Mouse (Mus musculus): ENCODE data around the gene Irak2.
A peak's percentile ranks its signal among the peaks of the same experiment; 100 is the strongest.
"Not testable (repeated sequence)": the region's sequence is repeated elsewhere in the genome, so short reads cannot be mapped to it uniquely, and the experiment has no call there.

Gene Irak2

DNA sequence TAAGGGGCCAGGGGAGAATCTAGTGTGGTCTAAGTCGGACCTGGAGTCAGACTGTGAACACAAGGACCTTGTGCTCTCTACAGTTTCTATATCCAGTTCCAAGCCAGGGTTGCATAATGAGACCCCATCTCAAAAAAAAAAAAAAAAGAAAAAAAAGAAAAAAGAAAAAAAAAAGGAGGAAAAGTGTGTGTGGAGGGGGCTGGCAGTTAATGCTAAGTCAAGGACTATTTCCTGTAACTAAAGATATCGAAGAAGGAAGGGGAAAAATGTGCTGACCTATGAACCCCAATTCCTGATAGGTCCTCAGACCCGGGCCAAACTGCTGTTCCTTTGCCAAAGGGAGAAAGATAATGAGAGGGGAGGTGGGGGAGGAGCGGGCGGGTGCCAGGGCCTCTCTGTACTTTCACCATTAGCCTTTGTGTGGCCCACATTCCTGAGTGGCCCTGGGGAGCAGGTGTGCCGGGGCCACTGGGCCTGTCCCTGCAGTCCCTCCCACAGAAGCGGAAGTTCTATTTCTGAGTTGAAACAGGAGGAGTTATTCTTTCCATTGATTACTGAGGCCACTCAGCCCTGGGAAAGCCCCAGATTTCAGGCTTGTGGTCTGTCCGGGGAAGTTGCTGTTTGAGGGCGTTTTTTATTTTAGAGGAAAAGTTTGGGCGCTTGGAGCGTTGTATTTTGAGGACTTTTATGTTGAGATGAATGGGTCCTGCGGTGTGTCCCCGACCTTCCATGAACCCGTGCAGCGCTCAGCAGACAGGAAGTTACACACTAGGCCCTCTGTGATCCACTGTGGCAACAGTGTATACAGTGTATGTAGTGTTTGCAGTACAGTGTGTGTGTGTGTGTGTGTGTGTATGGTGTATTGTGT, 30.3 kb downstream of the Irak2 start:
- DNase-seq (ENCODE audit: low spot score): peak; percentile 31

DNA sequence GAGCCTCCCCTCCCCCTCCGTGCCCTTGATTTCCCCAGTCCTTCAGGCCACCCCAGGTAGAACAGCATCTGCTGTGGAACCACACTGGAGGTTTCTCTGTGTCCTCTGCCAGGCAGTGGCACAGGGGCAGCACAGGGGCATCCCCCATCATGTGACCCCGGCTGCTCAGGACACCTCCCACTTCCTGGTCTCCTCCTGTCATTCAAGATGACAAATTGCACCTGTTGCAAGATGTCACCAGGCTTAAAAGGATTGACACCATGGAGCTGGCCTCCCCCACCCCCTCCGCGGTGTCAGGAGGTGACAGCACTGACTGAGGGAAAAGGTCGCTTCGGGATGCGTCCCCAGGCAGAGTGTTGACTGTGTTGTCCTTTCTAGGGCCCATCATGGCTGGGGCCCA, 31.6 kb downstream of the Irak2 start:
- DNase-seq (ENCODE audit: low spot score): no peak

DNA sequence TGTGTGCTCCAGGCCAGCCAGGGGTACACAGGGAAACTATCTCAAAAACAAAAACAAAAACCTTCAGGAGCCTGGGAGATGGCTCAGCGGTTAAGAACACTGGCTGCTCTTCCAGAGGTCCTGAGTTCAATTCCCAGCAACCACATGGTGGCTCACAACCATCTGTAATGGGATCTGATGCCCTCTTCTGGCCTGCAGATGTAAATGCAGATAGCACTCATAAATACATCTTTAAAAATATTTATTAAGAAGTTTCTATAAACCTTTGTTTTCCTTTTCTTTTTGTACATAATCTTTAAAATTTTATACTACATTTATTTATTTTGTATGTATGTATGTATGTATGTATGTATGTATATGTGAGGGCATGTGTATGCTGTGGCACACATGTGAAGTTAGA, 33.8 kb downstream of the Irak2 start:
- not testable (repeated sequence) for DNase-seq (ENCODE audit: low spot score)

DNA sequence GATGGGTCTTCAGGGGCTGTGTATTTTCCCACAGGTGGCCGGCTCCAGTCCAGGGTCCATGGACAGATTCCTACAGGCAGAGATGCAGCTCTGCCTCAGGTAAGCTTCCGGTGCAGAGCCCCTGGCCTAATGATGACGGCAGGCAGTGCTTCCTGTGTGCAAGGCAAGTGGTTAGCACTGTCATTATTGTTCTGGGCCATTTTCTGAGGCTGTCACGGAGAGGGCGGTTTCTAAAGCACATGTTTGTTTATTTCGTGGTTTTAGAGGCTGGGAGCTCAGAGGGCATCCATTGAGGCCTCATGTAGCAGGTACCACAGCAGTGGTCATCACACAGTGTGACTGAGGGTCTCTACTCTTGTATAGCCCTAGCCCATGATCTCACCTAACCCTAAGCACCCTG, 34.7 kb downstream of the Irak2 start:
- no peak for DNase-seq (ENCODE audit: low spot score)

DNA sequence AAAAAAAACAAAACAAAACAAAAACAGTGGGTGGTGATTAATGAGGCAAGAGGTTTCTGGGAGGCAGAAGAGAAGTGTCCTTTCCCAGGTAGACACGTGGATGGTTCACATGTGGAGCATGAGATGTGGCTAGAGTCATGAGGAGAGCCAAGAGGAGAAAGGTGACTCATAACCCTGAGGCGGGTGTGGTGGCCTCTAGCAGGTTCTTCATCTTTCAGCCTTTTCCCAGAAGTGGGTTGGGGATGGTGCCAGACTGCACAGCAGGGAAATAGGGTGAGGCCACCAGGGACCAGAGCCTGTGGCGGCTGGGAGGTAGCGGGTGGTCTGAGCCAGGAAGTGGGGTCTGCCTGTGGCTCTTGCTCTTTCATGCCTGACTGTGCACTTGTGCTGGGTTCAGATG, 37.0 kb downstream of the Irak2 start:
- DNase-seq (ENCODE audit: low spot score): peak; percentile 56

DNA sequence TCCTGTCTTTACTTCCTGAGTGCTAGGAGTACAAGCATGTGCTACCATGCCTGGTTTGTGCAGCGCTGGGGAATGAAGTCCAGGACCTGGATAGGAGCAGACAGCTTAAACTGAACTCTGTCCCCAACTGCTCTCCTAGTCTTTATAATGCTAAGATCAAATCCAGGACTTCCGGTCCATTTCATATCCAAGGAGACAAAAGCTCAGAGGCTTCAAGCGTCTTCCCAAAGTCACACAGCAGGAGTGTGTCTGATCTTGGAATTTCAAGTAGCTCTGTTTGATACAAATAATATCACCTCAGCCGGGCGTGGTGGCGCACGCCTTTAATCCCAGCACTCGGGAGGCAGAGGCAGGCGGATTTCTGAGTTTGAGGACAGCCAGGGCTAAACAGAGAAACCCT, 37.7 kb downstream of the Irak2 start:
- no peak for DNase-seq (ENCODE audit: low spot score)

DNA sequence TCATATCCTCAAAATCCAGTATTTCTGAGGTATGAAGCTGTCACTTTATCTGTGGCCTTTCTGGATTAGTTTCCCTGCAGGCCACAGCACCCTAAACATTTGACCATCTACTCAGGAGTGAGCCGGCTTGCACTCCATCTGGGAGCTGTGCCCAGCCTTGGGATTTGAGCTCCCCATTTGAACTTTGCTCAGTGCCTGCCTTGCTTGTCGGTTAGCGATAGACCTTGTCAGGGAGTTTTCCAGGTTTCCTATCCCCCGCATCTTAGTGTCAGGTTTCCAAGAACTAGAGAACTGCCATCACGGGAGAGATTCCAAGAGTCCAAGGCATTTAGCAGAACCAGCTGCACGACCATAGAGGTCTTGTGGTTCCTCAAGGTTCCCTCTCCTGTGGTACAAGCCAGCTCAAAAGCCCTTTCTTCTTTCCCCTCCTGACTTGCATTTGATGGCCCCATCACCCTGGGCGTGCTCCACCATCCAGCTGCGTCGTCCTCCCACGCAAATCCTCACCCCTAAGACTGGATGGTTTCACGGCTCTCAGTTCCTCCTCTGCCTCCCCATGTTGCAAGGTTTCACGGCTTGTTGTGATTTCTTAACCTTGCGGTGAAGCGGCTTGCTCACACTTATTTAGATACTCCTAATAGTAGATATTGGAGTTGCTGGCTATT, 38.9 kb downstream of the Irak2 start:
- DNase-seq (ENCODE audit: low spot score): no peak

DNA sequence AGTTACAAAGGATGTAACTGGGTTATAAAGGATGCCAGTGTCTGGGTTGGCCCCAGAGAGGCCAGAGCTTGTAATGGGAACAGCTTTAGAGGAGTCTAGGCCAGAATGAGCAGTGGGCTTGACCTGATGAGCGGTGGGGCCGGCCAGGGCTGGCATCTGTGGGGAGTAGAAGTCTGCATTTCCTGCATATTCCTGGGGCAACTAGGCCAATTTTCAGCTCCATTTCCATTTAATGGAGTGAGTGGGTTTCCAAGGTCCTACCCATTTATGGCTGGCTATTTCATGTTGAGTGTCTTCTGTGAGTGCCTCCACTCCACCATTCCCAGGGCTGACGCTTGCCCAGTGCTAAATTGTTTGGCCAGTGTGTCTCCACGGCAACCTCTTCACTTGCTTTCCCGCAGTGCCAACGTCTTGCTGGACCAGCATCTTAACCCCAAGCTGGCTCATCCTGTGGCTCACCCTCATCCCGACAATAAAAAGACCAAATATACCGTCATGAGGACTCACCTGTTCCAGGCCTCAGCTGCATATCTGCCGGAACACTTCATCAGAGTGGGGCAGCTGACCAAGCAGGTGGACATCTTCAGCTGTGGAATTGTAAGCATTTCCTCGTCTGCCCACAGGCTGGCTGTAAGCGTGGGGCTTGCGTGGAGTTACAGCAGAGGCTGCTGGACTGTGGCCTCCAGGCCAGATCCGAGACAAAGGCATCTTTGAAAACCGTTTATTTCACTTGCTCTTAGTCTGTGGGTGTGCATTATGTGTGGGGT, 40.2 kb downstream of the Irak2 start:
- no peak for DNase-seq (ENCODE audit: low spot score)

DNA sequence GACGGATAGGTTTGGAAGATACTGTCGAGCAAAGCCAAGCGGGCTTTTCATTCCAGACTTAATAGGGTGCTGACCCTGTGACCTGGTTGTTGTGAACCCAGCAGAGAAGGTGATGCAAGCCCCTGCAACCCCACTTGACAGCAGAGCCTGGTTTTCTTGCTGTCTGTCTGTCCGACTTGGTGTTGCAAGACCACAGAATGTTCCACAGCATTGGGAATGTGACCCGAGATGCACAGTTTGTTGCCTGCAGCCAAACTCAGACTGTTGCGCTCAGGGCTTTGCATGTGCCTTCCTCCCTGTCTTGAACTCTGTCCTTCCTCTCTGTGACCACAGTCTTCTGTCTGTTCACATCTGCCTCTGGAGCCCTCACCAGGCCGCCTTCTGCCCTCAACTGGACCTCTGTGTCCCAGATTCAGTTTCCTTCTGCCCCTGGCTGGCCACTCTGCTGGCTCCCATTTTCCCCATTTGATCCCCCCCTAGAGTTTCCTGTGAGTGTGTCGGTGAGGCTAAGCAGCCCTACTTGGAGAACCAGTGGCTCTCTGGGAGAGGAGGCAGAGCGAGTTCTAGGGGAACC, 41.8 kb downstream of the Irak2 start:
- no peak for DNase-seq (ENCODE audit: low spot score)

DNA sequence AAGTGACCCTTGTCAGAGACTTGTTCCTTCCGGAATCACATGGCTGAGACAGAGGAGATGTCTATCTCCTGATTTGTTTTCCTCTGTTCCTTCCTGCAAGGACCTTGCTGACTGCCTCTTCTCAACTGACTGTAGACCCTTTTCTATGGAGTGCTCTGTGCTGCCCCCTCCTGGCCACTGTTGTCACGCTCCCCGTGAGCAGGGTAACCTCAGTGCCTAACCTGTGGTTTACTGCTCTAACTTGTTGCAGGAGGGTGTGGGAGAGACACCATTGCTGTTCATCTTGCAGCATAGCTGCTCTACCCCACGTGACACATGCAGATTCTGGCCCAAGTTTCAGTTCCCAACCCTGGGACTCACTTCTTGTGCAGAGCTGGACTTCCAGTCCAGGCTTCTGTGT, 43.0 kb downstream of the Irak2 start:
- DNase-seq (ENCODE audit: low spot score): peak; percentile 89

DNA sequence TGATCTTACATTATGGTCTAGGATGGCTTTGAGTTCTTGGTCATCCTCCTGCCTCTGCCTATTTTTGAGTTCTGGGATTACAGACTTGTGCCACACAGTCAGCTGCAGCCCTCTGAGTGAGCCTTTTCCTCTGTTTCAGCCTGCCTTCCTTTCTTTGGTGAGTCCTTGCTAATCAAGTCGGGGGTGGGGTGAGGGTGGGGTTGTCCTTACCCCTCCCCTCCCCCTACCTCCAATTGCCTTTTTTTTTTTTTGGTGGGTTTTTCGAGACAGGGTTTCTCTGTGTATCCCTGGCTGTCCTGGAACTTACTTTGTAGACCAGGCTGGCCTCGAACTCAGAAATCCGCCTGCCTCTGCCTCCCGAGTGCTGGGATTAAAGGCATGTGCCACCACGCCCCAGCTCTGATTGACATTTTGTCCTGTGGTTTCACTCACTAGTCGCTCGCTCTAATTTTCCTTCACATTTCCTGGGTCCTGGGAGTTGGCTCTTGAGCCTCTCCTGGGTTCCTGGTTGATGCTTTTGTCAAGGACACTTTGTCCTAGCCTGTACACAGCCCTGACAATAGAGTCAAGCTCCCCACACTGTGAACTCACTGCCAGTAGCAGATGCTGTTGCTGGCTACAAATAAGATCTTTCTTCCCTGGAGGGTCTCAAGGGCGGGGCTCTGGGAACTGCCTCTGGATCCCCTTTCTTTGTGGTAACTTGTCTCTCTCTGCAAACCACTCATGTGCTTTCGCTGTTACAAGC, 45.0 kb downstream of the Irak2 start:
- no peak for DNase-seq (ENCODE audit: low spot score)

DNA sequence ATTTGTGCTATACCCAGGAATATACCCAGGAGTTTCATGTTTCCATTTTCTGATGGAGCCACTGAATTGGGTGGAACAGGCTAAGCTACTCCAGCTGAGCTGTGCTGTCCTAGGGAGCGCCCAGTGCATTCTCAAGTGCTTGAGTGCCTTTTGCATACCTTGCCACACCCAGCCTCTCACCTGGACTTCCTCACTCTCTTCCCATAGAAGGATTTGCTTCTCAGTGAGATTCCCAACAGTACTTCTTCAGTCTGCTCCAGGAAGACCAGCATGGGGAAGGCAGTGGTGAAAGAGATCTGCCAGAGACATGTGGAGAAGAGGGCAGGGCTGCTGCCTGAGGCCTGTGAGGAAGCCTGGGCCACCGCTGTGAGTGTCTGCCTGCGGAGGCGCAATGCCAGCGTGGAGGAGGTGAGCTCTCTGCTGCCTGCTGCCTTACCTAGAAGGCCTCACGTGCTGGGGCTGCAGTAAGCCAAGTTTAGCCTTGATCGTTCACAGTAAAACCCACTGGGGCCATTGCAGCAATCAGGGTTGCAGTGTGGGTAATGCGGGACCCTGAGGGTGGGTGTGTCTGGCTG, 48.4 kb downstream of the Irak2 start:
- peak; percentile 25 for DNase-seq (ENCODE audit: low spot score)

DNA sequence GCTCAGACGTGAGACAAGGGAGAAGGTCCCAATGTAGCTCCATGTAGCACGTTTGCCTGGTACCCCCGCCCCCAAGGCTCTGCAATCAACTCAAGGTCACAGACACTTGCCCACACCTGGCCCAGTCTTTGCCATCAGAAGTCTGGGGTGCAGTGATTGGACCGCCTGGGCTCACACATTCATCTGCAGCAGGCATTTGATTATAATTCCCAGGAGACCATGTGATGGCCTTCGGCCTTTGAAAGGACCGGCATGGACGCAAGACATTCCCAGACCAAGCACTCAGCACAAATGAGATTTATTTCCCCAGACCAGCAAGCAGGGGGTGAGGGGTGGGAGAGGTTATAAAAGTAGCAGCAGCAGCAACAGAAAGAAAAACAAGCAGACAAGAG, 51.7 kb downstream of the Irak2 start:
- DNase-seq (ENCODE audit: low spot score): no peak

DNA sequence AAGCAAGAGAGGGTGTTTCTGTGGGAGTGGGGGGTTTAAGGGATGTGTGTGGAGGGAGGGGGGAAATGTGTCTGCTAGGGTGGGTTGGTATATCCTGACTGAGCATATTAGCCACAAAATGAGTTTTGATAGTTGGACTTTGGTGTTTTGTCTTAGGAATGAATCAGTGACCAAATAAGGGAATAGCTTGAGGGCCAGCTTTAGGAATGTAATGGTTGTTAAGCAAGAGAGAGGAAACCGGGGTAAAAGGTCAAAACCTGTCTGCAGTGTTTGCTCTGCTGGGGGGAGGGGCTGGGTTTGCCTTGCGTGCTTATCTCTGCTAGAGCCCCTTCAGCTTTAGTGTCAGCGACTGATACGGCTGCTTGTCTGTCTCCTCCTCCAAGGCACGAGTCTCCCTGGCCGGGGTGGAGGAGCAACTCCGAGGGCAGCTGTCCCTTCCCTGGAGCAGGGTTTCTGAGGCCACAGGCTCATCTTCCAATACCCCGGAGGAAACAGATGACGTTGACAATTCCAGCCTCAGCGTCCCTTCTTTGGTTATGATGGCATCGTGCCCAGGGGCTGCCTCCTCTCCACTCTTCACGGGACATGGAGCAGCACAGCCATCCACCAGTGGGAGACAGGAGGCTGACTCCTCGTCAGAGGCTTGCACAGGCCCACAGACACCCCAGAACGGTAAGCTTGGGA, 52.3 kb downstream of the Irak2 start:
- DNase-seq (ENCODE audit: low spot score): peak; percentile 87

DNA sequence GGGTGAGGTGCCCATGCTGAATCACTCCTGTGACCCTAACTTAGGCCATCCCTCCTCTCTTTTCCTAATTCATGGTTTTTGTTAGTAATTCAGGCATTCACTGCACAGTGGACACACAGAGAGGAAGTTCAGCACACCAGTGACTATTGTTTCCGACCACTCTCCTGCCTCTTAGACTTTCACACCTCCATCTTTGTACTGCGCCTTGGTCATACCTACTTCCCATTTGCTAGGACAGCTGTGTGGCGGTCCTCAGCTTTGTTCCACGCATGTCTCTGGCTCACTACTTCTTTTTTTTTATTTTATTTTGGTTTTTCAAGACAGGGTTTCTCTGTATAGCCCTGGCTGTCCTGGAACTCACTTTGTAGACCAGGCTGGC, 52.8 kb downstream of the Irak2 start:
- no peak for DNase-seq (ENCODE audit: low spot score)

DNA sequence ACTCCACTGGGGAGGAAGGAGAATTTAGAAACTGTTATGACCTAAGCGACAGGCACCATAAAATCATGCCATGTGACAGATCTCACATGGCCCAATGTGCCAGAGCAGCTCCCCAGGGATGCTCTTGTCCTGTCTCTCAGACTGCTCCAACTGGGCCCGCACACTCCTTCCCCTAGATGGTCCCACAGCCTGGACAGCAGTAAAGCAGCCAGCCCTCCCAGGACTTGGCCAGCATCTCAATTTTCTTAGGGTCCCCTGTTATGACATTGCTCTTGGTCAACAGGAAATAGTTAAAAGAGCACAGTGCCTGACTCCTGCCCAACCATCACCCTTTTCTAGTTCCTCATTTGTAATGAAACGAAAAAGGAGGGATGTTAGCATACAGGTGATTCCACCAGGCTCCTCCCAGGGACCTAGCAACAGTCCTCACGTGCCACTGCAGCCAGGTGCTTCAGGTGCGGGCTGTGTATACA, 54.4 kb downstream of the Irak2 start:
- DNase-seq (ENCODE audit: low spot score): no peak

DNA sequence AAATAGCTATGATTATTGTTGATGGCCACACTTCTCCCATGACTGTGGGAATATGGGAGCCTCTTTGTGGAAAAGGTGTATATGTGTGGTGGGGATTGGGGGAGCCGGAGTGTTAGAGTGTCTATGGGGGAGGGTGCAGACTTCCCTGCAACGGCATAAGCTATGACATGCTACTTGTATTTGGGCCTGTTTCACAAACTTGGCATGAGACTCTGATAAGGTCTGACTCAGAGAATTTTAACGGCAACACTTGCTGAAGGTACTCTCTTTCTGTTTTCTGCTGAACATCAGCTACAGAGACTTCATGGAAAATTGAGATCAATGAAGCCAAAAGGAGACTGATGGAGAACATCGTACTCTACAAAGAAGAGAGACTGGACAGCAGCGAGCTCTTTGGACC, 55.1 kb downstream of the Irak2 start:
- DNase-seq (ENCODE audit: low spot score): no peak

DNA sequence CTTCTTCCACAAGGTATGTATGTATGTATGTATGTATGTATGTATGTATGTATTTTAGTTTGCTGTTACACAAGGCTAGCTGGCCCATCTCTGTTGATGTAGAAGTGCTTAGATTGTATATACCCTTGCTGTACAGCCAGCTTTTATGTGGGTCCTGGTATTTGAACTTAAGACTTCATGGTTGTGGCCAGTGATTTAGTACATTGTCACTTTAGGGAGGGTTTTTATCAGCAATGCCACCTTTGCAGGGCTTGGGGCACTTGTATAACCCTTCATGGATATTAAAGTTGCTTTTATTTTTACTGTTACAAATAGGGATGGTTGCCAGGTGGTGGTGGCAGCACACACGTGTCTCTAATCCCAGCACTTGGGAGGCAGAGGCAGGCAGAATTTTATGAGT, 56.9 kb downstream of the Irak2 start:
- DNase-seq (ENCODE audit: low spot score): no peak

DNA sequence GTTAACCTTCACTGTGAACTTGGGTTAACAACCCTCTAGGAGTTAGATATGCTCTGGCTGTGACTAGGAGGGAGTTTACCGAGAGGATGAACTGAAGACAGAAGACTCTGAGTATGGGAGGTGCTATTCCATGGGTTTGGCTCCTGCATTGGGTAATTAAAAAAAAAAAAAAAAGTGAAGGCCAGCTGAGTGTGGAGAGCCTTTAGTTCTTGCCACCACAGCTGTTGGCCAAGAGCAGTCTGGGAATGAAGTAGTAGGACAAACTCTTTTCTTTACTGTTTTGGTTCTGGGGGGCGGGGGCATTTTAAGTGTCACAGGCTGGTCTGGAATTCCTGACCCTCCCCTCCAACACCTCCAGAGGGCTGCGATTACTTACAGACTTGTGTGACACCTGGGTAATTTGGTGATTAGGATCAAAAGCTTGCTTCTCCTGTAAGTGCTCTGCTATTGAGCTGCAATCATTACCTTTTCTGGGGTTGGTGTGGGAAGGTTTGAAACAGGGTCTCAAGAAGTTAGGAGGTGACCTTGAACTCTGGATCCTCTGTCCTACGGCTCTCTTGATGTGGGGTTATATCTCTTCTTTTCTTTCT, 57.6 kb downstream of the Irak2 start:
- no peak for DNase-seq (ENCODE audit: low spot score)

DNA sequence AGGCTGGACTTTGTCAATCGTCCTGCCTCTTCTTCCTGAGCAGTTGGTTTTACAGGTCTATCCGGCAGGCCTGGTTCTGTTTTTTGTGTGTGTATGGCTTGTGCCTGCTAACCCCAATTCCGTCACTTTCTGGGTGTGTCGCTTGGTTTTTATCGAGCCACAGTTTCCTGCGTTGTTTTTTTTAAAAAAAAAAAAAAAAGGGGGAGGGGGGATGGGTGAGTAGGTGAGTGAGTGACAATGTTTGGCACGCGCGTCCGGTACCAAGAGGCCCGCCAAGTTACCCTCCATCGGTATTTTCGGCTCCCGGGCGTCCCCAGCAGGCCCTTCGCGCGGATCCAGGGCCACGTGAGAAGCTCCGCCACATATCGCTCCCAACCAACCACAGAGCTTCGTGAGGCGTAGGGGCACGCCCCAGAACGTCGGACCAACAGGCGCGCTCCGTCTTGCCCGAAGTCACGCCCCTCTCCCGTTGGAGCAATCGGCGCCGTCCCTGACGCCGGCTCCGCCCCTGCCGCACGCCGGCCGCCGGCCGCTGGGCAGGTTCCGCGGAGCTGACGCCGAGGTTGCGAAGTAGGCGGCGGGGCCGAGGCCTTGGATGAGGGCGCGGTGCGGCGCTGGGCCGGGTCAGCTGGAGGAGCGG, 58.4 kb downstream of the Irak2 start, which contains the start of gene Tatdn2:
Tatdn2 (plus strand) TSS at position 469 of the 640 bp plus-strand sequence.
- DNase-seq (ENCODE audit: low spot score): peak; percentile 96

Measured in urinary bladder, postnatal 14 days (tissue).